Mouse (Mus musculus): ENCODE measurements around the gene Basp1.

DNA sequence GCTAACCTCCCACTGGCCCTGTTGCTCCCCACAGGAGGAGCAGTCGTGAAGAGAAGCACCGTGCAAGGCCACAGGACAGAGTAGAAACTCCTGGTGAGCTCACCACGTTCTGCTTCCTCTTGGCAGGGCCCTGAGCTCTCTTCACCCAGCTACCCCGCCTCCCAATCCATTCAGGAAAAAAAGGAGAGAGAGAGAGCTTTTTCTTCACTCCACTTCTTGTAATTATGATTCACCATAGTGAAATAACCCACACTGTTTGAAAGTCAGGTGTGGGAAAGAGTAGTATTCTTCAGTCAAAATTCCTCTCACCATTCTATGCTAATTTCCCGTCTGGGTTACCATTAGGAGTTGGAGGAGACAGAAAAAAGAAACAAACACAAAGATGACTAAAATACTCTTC lies 48.1 kb downstream of the Basp1 start:
- no peak for TF ChIP-seq CTCF (IDR thresholded peaks at IDR 0.05)
- no peak for TF ChIP-seq POLR2A (IDR thresholded peaks at IDR 0.05; ENCODE audit: insufficient read depth, low read depth, low read length)
- TF ChIP-seq EP300 (IDR thresholded peaks at IDR 0.05; ENCODE audit: insufficient read depth, low read depth, low read length) = no peak
